Mouse (Mus musculus) liver, embryonic 15.5 days (tissue): ENCODE measurements at regions not wholly inside any gene's neighbourhood (a gene's known extent, or its start where the extent isn't known, plus 50 kb on each side); places are given as distances from the start of the nearest gene placed in this dataset.

ENCODE experiments used
- ATAC-seq: fragments of 200-750 bp; cut with Nextera tagmentation; 2 replicates; pipeline ENCODE4 v1.8.0; 2017; ENCODE audit warnings: moderate number of reproducible peaks, mild to moderate bottlenecking, moderate library complexity; ENCODE audit not compliant: insufficient read depth
- H3K27ac ChIP-seq: fragments of 300-500 bp; sonication (generic); replicated peaks from 2 replicates; pipeline ENCODE4 v1.5.1; 2015; ENCODE audit warnings: mild to moderate bottlenecking, inconsistent platforms
- H3K27me3 ChIP-seq: fragments of 300-500 bp; sonication (generic); 2 replicates; pipeline ENCODE4 v1.6.1; 2015; ENCODE audit warnings: mild to moderate bottlenecking, inconsistent platforms
- H3K36me3 ChIP-seq: fragments of 300-500 bp; sonication (generic); replicated peaks from 2 replicates; pipeline ENCODE4 v1.6.1; 2015; ENCODE audit warnings: moderate library complexity, mild to moderate bottlenecking, inconsistent platforms
- H3K4me1 ChIP-seq: fragments of 300-500 bp; sonication (generic); replicated peaks from 2 replicates; pipeline ENCODE4 v1.6.1; 2015; ENCODE audit warnings: inconsistent platforms
- H3K4me2 ChIP-seq: fragments of 300-500 bp; sonication (generic); 2 replicates; pipeline ENCODE4 v1.6.1; 2015; ENCODE audit warnings: moderate library complexity, mild to moderate bottlenecking, inconsistent platforms
- H3K4me3 ChIP-seq: fragments of 300-500 bp; sonication (generic); replicated peaks from 2 replicates; pipeline ENCODE4 v1.5.1; 2015; ENCODE audit warnings: mild to moderate bottlenecking, inconsistent platforms
- H3K9ac ChIP-seq: fragments of 300-500 bp; sonication (generic); 2 replicates; pipeline ENCODE4 v1.6.1; 2015; ENCODE audit warnings: moderate library complexity, mild to moderate bottlenecking, inconsistent platforms
- H3K9me3 ChIP-seq: fragments of 300-500 bp; sonication (generic); replicated peaks from 2 replicates; pipeline ENCODE4 v1.6.1; 2016; ENCODE audit warnings: inconsistent platforms
- WGBS: fragments of 180-500 bp; shearing (Covaris S2); methylation state at CpG from one replicate; pipeline ENCODE4 v1.1.7; 2015; ENCODE audit warnings: mixed read lengths; ENCODE audit not compliant: insufficient replicate concordance; 5-methylcytosine and 5-hydroxymethylcytosine counted together

DNA sequence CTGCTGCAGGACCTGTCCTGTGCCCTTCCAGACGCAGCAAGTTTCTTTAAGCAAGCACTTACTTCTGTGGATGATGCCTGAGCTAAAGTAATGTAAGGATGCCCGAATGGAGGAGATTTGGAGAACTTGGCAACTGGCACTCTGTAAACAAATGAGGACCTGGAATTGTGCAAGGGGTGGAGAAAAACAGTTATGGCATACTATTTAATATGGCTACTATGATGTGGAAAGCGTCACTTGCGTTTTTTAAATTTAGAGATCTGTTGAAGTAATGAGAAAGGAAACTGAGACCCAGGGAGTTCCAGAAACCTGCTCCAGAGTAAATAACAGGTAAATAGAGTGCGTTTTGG lies 58.6 kb upstream of the Abca1 start:
- WGBS = 42% methylated on average over 5 of the region's 5 CpGs
- Histone ChIP-seq H3K4me3 (peak overlapping the region; percentile 52; the same call in 1 of the 2 replicates), H3K9ac (no peak overlapping the region), H3K36me3 (no peaks in the 10 kb centered on the region), H3K4me2 (peak overlapping the region; percentile 69), H3K4me1 (peaks cover 14% of the 10 kb centered on the region), H3K27me3 (no peaks in the 10 kb centered on the region), H3K27ac (no peak overlapping the region), H3K9me3 (no peaks in the 10 kb centered on the region)
- no peak for ATAC-seq

DNA sequence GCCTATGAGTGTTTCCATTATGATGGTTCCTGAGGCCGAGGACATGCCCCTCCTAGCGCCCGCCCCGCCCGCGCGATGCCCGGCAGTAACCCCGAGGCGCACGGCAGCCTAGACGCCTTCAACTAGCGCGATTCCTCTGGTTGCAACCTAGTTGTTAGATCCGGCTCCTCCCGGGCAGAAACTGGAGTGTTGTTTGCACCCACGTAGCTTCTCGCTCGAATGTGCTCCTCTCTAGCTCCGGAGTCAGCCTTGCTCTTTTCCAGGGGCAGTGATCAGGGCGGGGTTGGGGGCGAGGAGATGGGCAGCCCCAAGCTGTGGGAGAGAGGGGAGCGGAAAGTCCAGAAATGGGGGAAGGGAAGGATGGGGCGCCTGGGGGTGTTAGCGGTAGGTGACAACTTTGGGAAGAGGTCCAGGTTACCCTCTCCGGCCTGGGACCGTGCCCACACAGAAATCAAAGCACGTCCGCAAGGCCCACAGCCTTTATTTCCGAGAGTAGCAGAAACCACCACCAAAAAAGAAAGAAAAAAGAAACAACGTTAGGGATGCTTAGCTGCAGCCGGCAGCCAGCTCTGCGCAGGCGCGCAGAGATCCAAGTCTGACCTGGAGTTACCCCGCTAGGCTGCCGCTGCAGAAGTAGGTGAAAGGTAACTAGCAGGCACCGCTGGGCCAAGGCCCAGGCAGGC lies 58.1 kb upstream of the Abca1 start:
- peak; percentile 72 for ATAC-seq
- Histone ChIP-seq H3K4me2 (peak overlapping the region; percentile 69), H3K9me3 (no peaks in the 10 kb centered on the region), H3K4me3 (peak overlapping the region; percentile 52), H3K27me3 (no peaks in the 10 kb centered on the region), H3K9ac (no peak overlapping the region), H3K4me1 (peaks cover 14% of the 10 kb centered on the region), H3K27ac (peak overlapping the region; percentile 24; the same call in 1 of the 2 replicates), H3K36me3 (no peaks in the 10 kb centered on the region)
- WGBS = 2% methylated on average over 38 of the region's 38 CpGs

DNA sequence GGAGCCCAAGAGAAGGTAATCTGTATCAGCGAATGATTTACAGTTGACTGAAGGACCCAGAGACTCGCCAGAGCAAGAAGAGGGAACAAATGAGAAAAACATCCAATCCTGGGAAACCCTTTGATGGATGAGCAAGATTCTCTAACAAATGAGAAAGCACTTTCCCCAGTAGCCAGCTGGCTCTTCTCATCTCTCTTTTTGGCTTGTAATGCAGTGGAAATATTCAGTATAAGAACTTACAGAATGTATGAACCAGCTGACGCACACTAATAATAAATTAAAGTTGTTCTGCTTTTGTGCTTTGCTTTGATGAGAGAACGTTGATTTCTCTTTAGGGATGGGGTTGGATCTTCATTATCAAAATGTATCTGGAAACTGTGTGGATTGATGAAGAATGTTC lies 52.8 kb upstream of the Abca1 start:
- Histone ChIP-seq H3K27me3 (no peaks in the 10 kb centered on the region), H3K9ac (no peak overlapping the region), H3K36me3 (no peaks in the 10 kb centered on the region), H3K4me1 (0 out of 2 replicates have a peak, but pooled peaks cover 2% of the 10 kb centered on the region), H3K4me3 (no peak overlapping the region), H3K27ac (no peak overlapping the region), H3K4me2 (no peak overlapping the region), H3K9me3 (no peaks in the 10 kb centered on the region)
- WGBS = 57% methylated on average over 4 of the region's 4 CpGs
- ATAC-seq = no peak

GRCm38 (mm10) chr4:53210685-53211084 lies 51.0 kb upstream of the Abca1 start:
- no peak for ATAC-seq
- no peaks in the 10 kb centered on the region for H3K9me3 ChIP-seq
- H3K27me3 ChIP-seq = no peaks in the 10 kb centered on the region
- no peak overlapping the region for H3K9ac ChIP-seq
- H3K36me3 ChIP-seq = no peaks in the 10 kb centered on the region
- no peak overlapping the region for H3K4me2 ChIP-seq
- no peaks in the 10 kb centered on the region for H3K4me1 ChIP-seq
- H3K4me3 ChIP-seq = no peak overlapping the region
- 39% methylated on average over 3 of the region's 3 CpGs for WGBS
- H3K27ac ChIP-seq = no peak overlapping the region
